Mouse (Mus musculus) heart, embryonic 11.5 days (tissue): ENCODE measurements around the gene Mylip. TPM values are rescaled to one million over a fixed set of nuclear protein-coding genes. Genes with fewer than 3 reads are reported as not detected.

Experiments
- ATAC-seq: fragments of 200-750 bp; cut with Nextera tagmentation; replicated peaks from 2 replicates; pipeline ENCODE4 v1.8.0; 2017; ENCODE audit warnings: moderate library complexity; ENCODE audit not compliant: insufficient number of reproducible peaks, low FRiP score, low TSS enrichment
- H3K27ac ChIP-seq: fragments of 300-500 bp; sonication (generic); 2 replicates; pipeline ENCODE4 v1.5.1; 2014; ENCODE audit warnings: mild to moderate bottlenecking, low read depth, low read length
- H3K27me3 ChIP-seq: fragments of 300-500 bp; sonication (generic); 2 replicates; pipeline ENCODE4 v1.6.1; 2014; ENCODE audit warnings: mild to moderate bottlenecking, low read length, mixed read lengths; ENCODE audit not compliant: control insufficient read depth, insufficient read depth
- H3K36me3 ChIP-seq: fragments of 300-500 bp; sonication (generic); 2 replicates; pipeline ENCODE4 v1.6.1; 2014; ENCODE audit warnings: mild to moderate bottlenecking, low read length, moderate library complexity, mixed read lengths; ENCODE audit not compliant: control insufficient read depth, insufficient read depth
- H3K4me1 ChIP-seq: fragments of 300-500 bp; sonication (generic); 2 replicates; pipeline ENCODE4 v1.6.1; 2014; ENCODE audit warnings: low read length; ENCODE audit not compliant: control insufficient read depth, insufficient read depth
- H3K4me2 ChIP-seq: fragments of 300-500 bp; sonication (generic); 2 replicates; pipeline ENCODE4 v1.6.1; 2014; ENCODE audit warnings: mild to moderate bottlenecking, moderate library complexity
- H3K4me3 ChIP-seq: fragments of 300-500 bp; sonication (generic); 2 replicates; pipeline ENCODE4 v1.5.1; 2014; ENCODE audit warnings: low read depth, low read length
- H3K9ac ChIP-seq: fragments of 300-500 bp; sonication (generic); 2 replicates; pipeline ENCODE4 v1.6.1; 2014; ENCODE audit warnings: mild to moderate bottlenecking, low read depth, low read length, moderate library complexity
- H3K9me3 ChIP-seq: fragments of 300-500 bp; sonication (generic); replicated peaks from 2 replicates; pipeline ENCODE4 v1.6.1; 2016; ENCODE audit warnings: low read length; ENCODE audit not compliant: control insufficient read depth
- WGBS: fragments of 180-500 bp; shearing (Covaris S2); extraction: QIAGEN DNeasy Blood & Tissue Kit; methylation state at CpG from one replicate; pipeline ENCODE4 v1.1.7; 2014; ENCODE audit not compliant: insufficient replicate concordance; 5-methylcytosine and 5-hydroxymethylcytosine counted together
- polyA plus RNA-seq: library from polyadenylated mRNA; unstranded; fragments of >200 nt; fragmentation: Nextera tagmentation; extraction: Ambion mirVana; gene quantifications from 2 replicates; pipeline ENCODE4 v1.2.1, GENCODE M21; 2014

Mylip gene
- polyA plus RNA-seq, 1 experiment from 2014 or later = 4.9 TPM

GRCm38 (mm10) chr13:45406703-45407102, 17.2 kb downstream of the Mylip start:
- H3K27me3 ChIP-seq = no peaks in the 10 kb centered on the region
- WGBS = 34% methylated on average over 6 of the region's 6 CpGs
- H3K4me2 ChIP-seq = no peak overlapping the region
- H3K4me1 ChIP-seq = peaks cover 11% of the 10 kb centered on the region
- no peak overlapping the region for H3K4me3 ChIP-seq
- H3K36me3 ChIP-seq = peaks cover 26% of the 10 kb centered on the region
- H3K9me3 ChIP-seq = no peaks in the 10 kb centered on the region
- no peak overlapping the region for H3K27ac ChIP-seq
- no peak overlapping the region for H3K9ac ChIP-seq
- ATAC-seq = 0 out of 2 replicates have a peak, but pooled peaks have one; percentile 61

- ATAC-seq = no peak
Measured at GRCm38 (mm10) chr13:45410936-45411335, 21.4 kb downstream of the Mylip start.

GRCm38 (mm10) chr13:45413066-45413465, 23.5 kb downstream of the Mylip start:
- Histone ChIP-seq H3K36me3 (peaks cover 12% of the 10 kb centered on the region), H3K4me2 (no peak overlapping the region), H3K4me3 (no peak overlapping the region), H3K27me3 (no peaks in the 10 kb centered on the region), H3K27ac (no peak overlapping the region), H3K9ac (no peak overlapping the region), H3K4me1 (peaks cover 3% of the 10 kb centered on the region; the same call in 1 of the 2 replicates), H3K9me3 (no peaks in the 10 kb centered on the region)
- ATAC-seq = no peak
- 100% methylated on average over 1 of the region's 1 CpGs for WGBS

More at GRCm38 (mm10) chr13:45410936-45411335, 21.4 kb downstream of the Mylip start:
- 64% methylated on average over 4 of the region's 4 CpGs for WGBS
- Histone ChIP-seq H3K27ac (no peak overlapping the region), H3K27me3 (no peaks in the 10 kb centered on the region), H3K9ac (no peak overlapping the region), H3K9me3 (no peaks in the 10 kb centered on the region), H3K4me2 (no peak overlapping the region), H3K4me1 (peaks cover 14% of the 10 kb centered on the region), H3K36me3 (peaks cover 21% of the 10 kb centered on the region), H3K4me3 (no peak overlapping the region)

GRCm38 (mm10) chr13:45414031-45414430, 24.5 kb downstream of the Mylip start:
- no peaks in the 10 kb centered on the region for H3K27me3 ChIP-seq
- peaks cover 4% of the 10 kb centered on the region for H3K36me3 ChIP-seq
- peaks cover 3% of the 10 kb centered on the region; the same call in 1 of the 2 replicates for H3K4me1 ChIP-seq
- WGBS = 71% methylated on average over 9 of the region's 9 CpGs
- ATAC-seq = no peak
- H3K9me3 ChIP-seq = no peaks in the 10 kb centered on the region
- no peak overlapping the region for H3K27ac ChIP-seq
- no peak overlapping the region for H3K4me2 ChIP-seq
- H3K4me3 ChIP-seq = no peak overlapping the region
- no peak overlapping the region for H3K9ac ChIP-seq

- Histone ChIP-seq H3K9me3 (no peaks in the 10 kb centered on the region), H3K27ac (no peak overlapping the region)
- no peak for ATAC-seq
Measured at GRCm38 (mm10) chr13:45416621-45417057, 27.1 kb downstream of the Mylip start.

GRCm38 (mm10) chr13:45418986-45419385, 29.4 kb downstream of the Mylip start:
- H3K4me1 ChIP-seq = peaks cover 3% of the 10 kb centered on the region; the same call in 1 of the 2 replicates
- no peak for ATAC-seq
- H3K9me3 ChIP-seq = no peaks in the 10 kb centered on the region
- no peak overlapping the region for H3K27ac ChIP-seq
- H3K4me2 ChIP-seq = no peak overlapping the region
- no peak overlapping the region for H3K9ac ChIP-seq
- H3K36me3 ChIP-seq = no peaks in the 10 kb centered on the region
- H3K4me3 ChIP-seq = no peak overlapping the region
- no peaks in the 10 kb centered on the region for H3K27me3 ChIP-seq
- 79% methylated on average over 12 of the region's 12 CpGs for WGBS

More at GRCm38 (mm10) chr13:45416621-45417057, 27.1 kb downstream of the Mylip start:
- Histone ChIP-seq H3K9ac (no peak overlapping the region), H3K27me3 (no peaks in the 10 kb centered on the region), H3K4me2 (no peak overlapping the region), H3K36me3 (peaks cover 2% of the 10 kb centered on the region), H3K4me1 (peaks cover 3% of the 10 kb centered on the region; the same call in 1 of the 2 replicates), H3K4me3 (no peak overlapping the region)
- 65% methylated on average over 14 of the region's 14 CpGs for WGBS

GRCm38 (mm10) chr13:45422251-45422650, 32.7 kb downstream of the Mylip start:
- Histone ChIP-seq H3K9ac (no peak overlapping the region), H3K27me3 (no peaks in the 10 kb centered on the region)
- WGBS = 86% methylated on average over 13 of the region's 13 CpGs

GRCm38 (mm10) chr13:45422709-45423108, 33.2 kb downstream of the Mylip start:
- Histone ChIP-seq H3K4me2 (no peak overlapping the region), H3K27me3 (no peaks in the 10 kb centered on the region), H3K9me3 (no peaks in the 10 kb centered on the region), H3K27ac (no peak overlapping the region), H3K4me1 (0 out of 2 replicates have a peak, but pooled peaks cover 2% of the 10 kb centered on the region), H3K4me3 (no peak overlapping the region), H3K36me3 (no peaks in the 10 kb centered on the region), H3K9ac (no peak overlapping the region)
- WGBS = 83% methylated on average over 5 of the region's 5 CpGs
- no peak for ATAC-seq

More at GRCm38 (mm10) chr13:45422251-45422650, 32.7 kb downstream of the Mylip start:
- 0 out of 2 replicates have a peak, but pooled peaks cover 2% of the 10 kb centered on the region for H3K4me1 ChIP-seq
- H3K27ac ChIP-seq = no peak overlapping the region
- H3K4me2 ChIP-seq = no peak overlapping the region
- no peak overlapping the region for H3K4me3 ChIP-seq
- no peaks in the 10 kb centered on the region for H3K9me3 ChIP-seq
- ATAC-seq = no peak
- H3K36me3 ChIP-seq = no peaks in the 10 kb centered on the region

- WGBS = 80% methylated on average over 5 of the region's 5 CpGs
- ATAC-seq = no peak
- H3K4me1 ChIP-seq = peaks cover 3% of the 10 kb centered on the region; the same call in 1 of the 2 replicates
- no peak overlapping the region for H3K4me2 ChIP-seq
- H3K27ac ChIP-seq = no peak overlapping the region
- no peaks in the 10 kb centered on the region for H3K9me3 ChIP-seq
- H3K9ac ChIP-seq = no peak overlapping the region
- H3K36me3 ChIP-seq = no peaks in the 10 kb centered on the region
- H3K4me3 ChIP-seq = no peak overlapping the region
- no peaks in the 10 kb centered on the region for H3K27me3 ChIP-seq
Measured at GRCm38 (mm10) chr13:45423905-45424304, 34.4 kb downstream of the Mylip start.
